Mouse (Mus musculus): Measurements from ENCODE around the gene Narf. TPM values are rescaled to one million over a fixed set of nuclear protein-coding genes. Genes with fewer than 3 reads are reported as not detected.
A peak's percentile ranks its signal among the peaks of the same experiment; 100 is the strongest.

The Narf gene
- polyA plus RNA-seq (2014; fragmentation: Nextera tagmentation; extraction: Ambion mirVana), result 79.6 and 86.0 TPM in 2 replicates

- Histone ChIP-seq H3K36me3 (replicated peaks; ENCODE audit: control insufficient read depth, insufficient read depth) (peaks cover 31% of the 10 kb centered on the region), H3K9me3 (ENCODE audit: control insufficient read depth, low read length) (no peaks in the 10 kb centered on the region), H3K4me1 (replicated peaks; ENCODE audit: control insufficient read depth, insufficient read depth, low read length) (peaks cover 35% of the 10 kb centered on the region), H3K4me3 (replicated peaks; ENCODE audit: low read length) (peak within 1 kb of the TSS; percentile 65), H3K27me3 (ENCODE audit: control insufficient read depth, insufficient read depth, low read length) (no peaks in the 10 kb centered on the region), H3K27ac (peak within 1 kb of the TSS; percentile 98), H3K4me2 (replicated peaks) (peak within 1 kb of the TSS; percentile 73), H3K9ac (peak within 1 kb of the TSS; percentile 80)
- DNase-seq (ENCODE audit: low spot score) (peak; percentile 96), ATAC-seq (ENCODE audit: low FRiP score) (peak; percentile 99)
- under 1% methylated on average over 50 of the region's 50 CpGs for WGBS
Observed at GRCm38 (mm10) chr11:121236564-121237344, at the start of gene Narf. Gene Narf, plus strand, starts transcription at chr11:121237253.

GRCm38 (mm10) chr11:121189681-121190080 lies 47.4 kb upstream of the Narf start:
- 76% methylated on average over 3 of the region's 3 CpGs for WGBS

GRCm38 (mm10) chr11:121192742-121193141 lies 44.3 kb upstream of the Narf start:
- no peak overlapping the region for H3K9ac ChIP-seq
- no peaks in the 10 kb centered on the region for H3K4me1 ChIP-seq (replicated peaks; ENCODE audit: control insufficient read depth, insufficient read depth, low read length)
- DNase-seq (ENCODE audit: low spot score), result no peak
- no peak for ATAC-seq (ENCODE audit: low FRiP score)
- WGBS, result 76% methylated on average over 2 of the region's 2 CpGs
- no peak overlapping the region for H3K27ac ChIP-seq
- H3K4me2 ChIP-seq (replicated peaks), result no peak overlapping the region
- H3K4me3 ChIP-seq (replicated peaks; ENCODE audit: low read length), result no peak overlapping the region
- no peaks in the 10 kb centered on the region for H3K9me3 ChIP-seq (ENCODE audit: control insufficient read depth, low read length)
- H3K36me3 ChIP-seq (replicated peaks; ENCODE audit: control insufficient read depth, insufficient read depth), result peaks cover 45% of the 10 kb centered on the region
- no peaks in the 10 kb centered on the region for H3K27me3 ChIP-seq (ENCODE audit: control insufficient read depth, insufficient read depth, low read length)

More at GRCm38 (mm10) chr11:121189681-121190080, 47.4 kb upstream of the Narf start:
- DNase-seq (ENCODE audit: low spot score) (no peak), ATAC-seq (ENCODE audit: low FRiP score) (no peak)
- H3K4me2 ChIP-seq (replicated peaks), result no peak overlapping the region
- no peaks in the 10 kb centered on the region for H3K4me1 ChIP-seq (replicated peaks; ENCODE audit: control insufficient read depth, insufficient read depth, low read length)
- no peaks in the 10 kb centered on the region for H3K27me3 ChIP-seq (ENCODE audit: control insufficient read depth, insufficient read depth, low read length)
- H3K36me3 ChIP-seq (replicated peaks; ENCODE audit: control insufficient read depth, insufficient read depth), result peaks cover 43% of the 10 kb centered on the region
- H3K9me3 ChIP-seq (ENCODE audit: control insufficient read depth, low read length), result no peaks in the 10 kb centered on the region
- H3K4me3 ChIP-seq (replicated peaks; ENCODE audit: low read length), result no peak overlapping the region
- H3K27ac ChIP-seq, result no peak overlapping the region
- no peak overlapping the region for H3K9ac ChIP-seq

- no peak overlapping the region for H3K4me3 ChIP-seq (replicated peaks; ENCODE audit: low read length)
- no peaks in the 10 kb centered on the region for H3K4me1 ChIP-seq (replicated peaks; ENCODE audit: control insufficient read depth, insufficient read depth, low read length)
- H3K4me2 ChIP-seq (replicated peaks), result no peak overlapping the region
- no peak for ATAC-seq (ENCODE audit: low FRiP score)
- H3K36me3 ChIP-seq (replicated peaks; ENCODE audit: control insufficient read depth, insufficient read depth), result peaks cover 45% of the 10 kb centered on the region
- H3K9ac ChIP-seq, result no peak overlapping the region
- 84% methylated on average over 3 of the region's 3 CpGs for WGBS
- H3K27me3 ChIP-seq (ENCODE audit: control insufficient read depth, insufficient read depth, low read length), result no peaks in the 10 kb centered on the region
- H3K27ac ChIP-seq, result no peak overlapping the region
- DNase-seq (ENCODE audit: low spot score), result no peak
- H3K9me3 ChIP-seq (ENCODE audit: control insufficient read depth, low read length), result no peaks in the 10 kb centered on the region
Observed at GRCm38 (mm10) chr11:121193415-121193814, 43.6 kb upstream of the Narf start.

GRCm38 (mm10) chr11:121198622-121199021 lies 38.4 kb upstream of the Narf start:
- Histone ChIP-seq H3K27me3 (ENCODE audit: control insufficient read depth, insufficient read depth, low read length) (no peaks in the 10 kb centered on the region), H3K36me3 (replicated peaks; ENCODE audit: control insufficient read depth, insufficient read depth) (peaks cover 13% of the 10 kb centered on the region), H3K4me2 (replicated peaks) (no peak overlapping the region), H3K4me1 (replicated peaks; ENCODE audit: control insufficient read depth, insufficient read depth, low read length) (peaks cover 3% of the 10 kb centered on the region; the same call in 1 of the 2 replicates), H3K9me3 (ENCODE audit: control insufficient read depth, low read length) (no peaks in the 10 kb centered on the region), H3K27ac (no peak overlapping the region), H3K9ac (no peak overlapping the region), H3K4me3 (replicated peaks; ENCODE audit: low read length) (no peak overlapping the region)
- ATAC-seq (ENCODE audit: low FRiP score), result no peak
- 75% methylated on average over 2 of the region's 2 CpGs for WGBS
- DNase-seq (ENCODE audit: low spot score), result no peak

- H3K27me3 ChIP-seq (ENCODE audit: control insufficient read depth, insufficient read depth, low read length), result no peaks in the 10 kb centered on the region
- DNase-seq (ENCODE audit: low spot score), result no peak
- peaks cover 7% of the 10 kb centered on the region for H3K36me3 ChIP-seq (replicated peaks; ENCODE audit: control insufficient read depth, insufficient read depth)
- no peaks in the 10 kb centered on the region for H3K9me3 ChIP-seq (ENCODE audit: control insufficient read depth, low read length)
- H3K27ac ChIP-seq, result no peak overlapping the region
- 81% methylated on average over 4 of the region's 4 CpGs for WGBS
- H3K4me3 ChIP-seq (replicated peaks; ENCODE audit: low read length), result no peak overlapping the region
- no peak for ATAC-seq (ENCODE audit: low FRiP score)
- H3K9ac ChIP-seq, result no peak overlapping the region
- H3K4me1 ChIP-seq (replicated peaks; ENCODE audit: control insufficient read depth, insufficient read depth, low read length), result peaks cover 7% of the 10 kb centered on the region; the same call in 1 of the 2 replicates
- H3K4me2 ChIP-seq (replicated peaks), result no peak overlapping the region
Observed at GRCm38 (mm10) chr11:121199851-121200250, 37.2 kb upstream of the Narf start.

GRCm38 (mm10) chr11:121200781-121201180 lies 36.3 kb upstream of the Narf start:
- H3K4me2 ChIP-seq (replicated peaks), result no peak overlapping the region
- H3K9ac ChIP-seq, result no peak overlapping the region
- peaks cover 12% of the 10 kb centered on the region; the same call in 1 of the 2 replicates for H3K4me1 ChIP-seq (replicated peaks; ENCODE audit: control insufficient read depth, insufficient read depth, low read length)
- no peak overlapping the region for H3K4me3 ChIP-seq (replicated peaks; ENCODE audit: low read length)
- no peaks in the 10 kb centered on the region for H3K27me3 ChIP-seq (ENCODE audit: control insufficient read depth, insufficient read depth, low read length)
- no peaks in the 10 kb centered on the region for H3K9me3 ChIP-seq (ENCODE audit: control insufficient read depth, low read length)
- H3K36me3 ChIP-seq (replicated peaks; ENCODE audit: control insufficient read depth, insufficient read depth), result no peaks in the 10 kb centered on the region; the same call in none of the 2 replicates
- ATAC-seq (ENCODE audit: low FRiP score), result no peak
- WGBS, result 96% methylated on average over 6 of the region's 6 CpGs
- DNase-seq (ENCODE audit: low spot score), result no peak
- H3K27ac ChIP-seq, result no peak overlapping the region

GRCm38 (mm10) chr11:121201436-121202198 lies 35.4 kb upstream of the Narf start:
- WGBS, result 56% methylated on average over 11 of the region's 11 CpGs
- Histone ChIP-seq H3K9me3 (ENCODE audit: control insufficient read depth, low read length) (no peaks in the 10 kb centered on the region), H3K36me3 (replicated peaks; ENCODE audit: control insufficient read depth, insufficient read depth) (no peaks in the 10 kb centered on the region; the same call in 1 of the 2 replicates), H3K27me3 (ENCODE audit: control insufficient read depth, insufficient read depth, low read length) (no peaks in the 10 kb centered on the region), H3K4me2 (replicated peaks) (no peak overlapping the region), H3K4me3 (replicated peaks; ENCODE audit: low read length) (no peak overlapping the region), H3K27ac (no peak overlapping the region), H3K4me1 (replicated peaks; ENCODE audit: control insufficient read depth, insufficient read depth, low read length) (peaks cover 12% of the 10 kb centered on the region; the same call in 1 of the 2 replicates), H3K9ac (no peak overlapping the region)
- ATAC-seq (ENCODE audit: low FRiP score) (no peak), DNase-seq (ENCODE audit: low spot score) (peak; percentile 42)

- Histone ChIP-seq H3K4me1 (replicated peaks; ENCODE audit: control insufficient read depth, insufficient read depth, low read length) (peaks cover 12% of the 10 kb centered on the region; the same call in 1 of the 2 replicates), H3K4me2 (replicated peaks) (peak overlapping the region; percentile 59), H3K4me3 (replicated peaks; ENCODE audit: low read length) (peak overlapping the region; percentile 64), H3K9me3 (ENCODE audit: control insufficient read depth, low read length) (no peaks in the 10 kb centered on the region), H3K27me3 (ENCODE audit: control insufficient read depth, insufficient read depth, low read length) (no peaks in the 10 kb centered on the region), H3K9ac (peak overlapping the region; percentile 77), H3K27ac (peak overlapping the region; percentile 85), H3K36me3 (replicated peaks; ENCODE audit: control insufficient read depth, insufficient read depth) (peaks cover 10% of the 10 kb centered on the region)
- 0% methylated on average over 5 of the region's 5 CpGs for WGBS
- ATAC-seq (ENCODE audit: low FRiP score) (no peak), DNase-seq (ENCODE audit: low spot score) (no peak)
Observed at GRCm38 (mm10) chr11:121203859-121204160, 33.2 kb upstream of the Narf start.

All from hindbrain, embryonic 14.5 days (tissue).